Mouse (Mus musculus) thymus, postnatal 25 days (tissue): ENCODE results near the gene Kirrel.
A peak's percentile ranks its signal among the peaks of the same experiment; 100 is the strongest.

Experiments used
- DNase-seq: peaks from one replicate; pipeline ENCODE4 v3.0.0; 2022

The Kirrel gene

GRCm38 (mm10) chr3:87174096-87174768 lies at the start of gene Kirrel:
Gene Kirrel (minus strand): TSS chr3:87174747.
- peak; percentile 36 for DNase-seq

- DNase-seq, result no peak
Observed at GRCm38 (mm10) chr3:87223636-87224035, 49.1 kb upstream of the Kirrel start.

GRCm38 (mm10) chr3:87222346-87222745 lies 47.8 kb upstream of the Kirrel start:
- DNase-seq, result no peak

- DNase-seq, result no peak
Observed at GRCm38 (mm10) chr3:87215176-87215575, 40.6 kb upstream of the Kirrel start.

GRCm38 (mm10) chr3:87214221-87214864 lies 39.8 kb upstream of the Kirrel start:
- DNase-seq, result no peak

GRCm38 (mm10) chr3:87206336-87207075 lies 32.0 kb upstream of the Kirrel start:
- DNase-seq, result no peak

GRCm38 (mm10) chr3:87196637-87197036 lies 22.1 kb upstream of the Kirrel start:
- DNase-seq, result no peak

GRCm38 (mm10) chr3:87195041-87195440 lies 20.5 kb upstream of the Kirrel start:
- no peak for DNase-seq

GRCm38 (mm10) chr3:87194591-87194990 lies 20.0 kb upstream of the Kirrel start:
- DNase-seq, result no peak

- DNase-seq, result no peak
Observed at GRCm38 (mm10) chr3:87193756-87194155, 19.2 kb upstream of the Kirrel start.

- no peak for DNase-seq
Observed at GRCm38 (mm10) chr3:87193352-87193751, 18.8 kb upstream of the Kirrel start.

GRCm38 (mm10) chr3:87176687-87177086 lies 2.1 kb upstream of the Kirrel start:
- DNase-seq, result no peak

- DNase-seq, result peak; percentile 13
Observed at GRCm38 (mm10) chr3:87175438-87175815, 880 bp upstream of the Kirrel start.

GRCm38 (mm10) chr3:87174769-87175437 lies 356 bp upstream of the Kirrel start:
- DNase-seq, result no peak

GRCm38 (mm10) chr3:87173486-87174085 lies 961 bp downstream of the Kirrel start:
- no peak for DNase-seq

GRCm38 (mm10) chr3:87173103-87173444 lies 1.5 kb downstream of the Kirrel start:
- DNase-seq, result no peak

GRCm38 (mm10) chr3:87172351-87173102 lies 2.0 kb downstream of the Kirrel start:
- DNase-seq, result no peak

- DNase-seq, result no peak
Observed at GRCm38 (mm10) chr3:87171201-87172100, 3.1 kb downstream of the Kirrel start.

GRCm38 (mm10) chr3:87169402-87170015 lies 5.0 kb downstream of the Kirrel start:
- DNase-seq, result no peak

- no peak for DNase-seq
Observed at GRCm38 (mm10) chr3:87168756-87169155, 5.8 kb downstream of the Kirrel start.

GRCm38 (mm10) chr3:87167621-87168020 lies 6.9 kb downstream of the Kirrel start:
- DNase-seq, result no peak
